8 mouse cellular contexts compared by ENCODE assay signal in the genomic region with DNA sequence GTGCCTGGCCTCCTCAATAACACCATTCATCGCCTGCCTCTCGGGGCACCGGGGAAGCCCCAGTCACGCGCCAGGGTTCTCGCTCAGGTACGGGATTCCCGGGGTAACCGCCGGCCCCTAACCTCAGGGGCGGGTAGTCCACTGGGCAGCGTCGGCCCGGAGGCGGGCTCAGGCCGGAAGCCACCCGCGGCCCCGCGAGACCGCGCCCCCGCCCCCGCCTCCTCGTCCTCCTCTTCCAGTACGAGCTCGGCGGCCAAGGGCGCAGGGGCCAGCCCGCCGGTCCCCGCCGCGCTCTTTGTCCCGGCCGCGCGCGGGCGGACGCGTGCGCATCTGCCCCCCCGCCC. TPM values are rescaled to one million over a fixed set of nuclear protein-coding genes. Genes with fewer than 3 reads are reported as not detected.
DNase-seq lines count a peak whose midpoint lies in the region; ATAC-seq lines count a peak whose summit lies in the region.

No protein-coding gene starts in this region.

- peak; percentile 92 for DNase-seq in T-cell, adult 2 months (ENCODE audit: low spot score)
- DNase-seq in cerebellum, postnatal 25 days = peak; percentile 83 to 90
- DNase-seq in gastrocnemius, adult 18-20 months (ENCODE audit: low spot score) = peak; percentile 64
- DNase-seq in left cerebral cortex, postnatal 10 days (ENCODE audit: extremely low spot score in 1 of 2, low spot score in 2 of 2) = peak; percentile 32 to 90
- peak; percentile 69 to 71 for DNase-seq in right cerebral cortex, postnatal 10 days (ENCODE audit: low spot score in 2 of 2)
- peak; percentile 77 for DNase-seq in urinary bladder, postnatal 25 days (ENCODE audit: low spot score)

- peaks cover 18% of the 10 kb centered on the region for H3K4me1 ChIP-seq in hindbrain, embryonic 16.5 days (ENCODE audit: control insufficient read depth, insufficient read depth, low read depth, low read length)

- intact Hi-C loops in left cerebral cortex, postnatal 10 days (cut with DNase I) = loop anchor here (2.0 kb wide), 1 partner anchor 820 kb away; no protein-coding TSS in a partner anchor

- no peaks in the 10 kb centered on the region for H3K36me3 ChIP-seq in hindbrain, embryonic 16.5 days (ENCODE audit: control insufficient read depth, insufficient read depth, low read length)

- H3K27me3 ChIP-seq in hindbrain, embryonic 16.5 days (replicated peaks; ENCODE audit: control insufficient read depth, insufficient read depth, low read length) = no peaks in the 10 kb centered on the region

- peak overlapping the region; percentile 82 for H3K4me3 ChIP-seq in hindbrain, embryonic 16.5 days (ENCODE audit: low read length)

- peak overlapping the region; percentile 87 for H3K4me2 ChIP-seq in hindbrain, embryonic 16.5 days (ENCODE audit: low read length)

- peak overlapping the region; percentile 97 for H3K27ac ChIP-seq in hindbrain, embryonic 16.5 days (ENCODE audit: low read depth, low read length)

- ATAC-seq in hindbrain, embryonic 16.5 days = peak; percentile 76
- ATAC-seq in megakaryocyte progenitor cell, adult 5-6 weeks (replicated peaks; ENCODE audit: poor library complexity) = peak; percentile 72

- peak overlapping the region; percentile 98 for H3K9ac ChIP-seq in hindbrain, embryonic 16.5 days (ENCODE audit: low read depth, low read length)

- no peaks in the 10 kb centered on the region for H3K9me3 ChIP-seq in hindbrain, embryonic 16.5 days (ENCODE audit: control insufficient read depth, low read length)

- 3% methylated on average over 25 of the region's 44 CpGs for WGBS in hindbrain, embryonic 16.5 days

RNA-seq across cellular contexts. Expression of a gene that starts 0.6 kb away (rescaled TPM):
- total RNA-seq in gastrocnemius, adult 18-20 months (2021) = 10 to 100 TPM; 26.4 to 27.3 TPM
- polyA plus RNA-seq in hindbrain, embryonic 16.5 days (2015; fragmentation: Nextera tagmentation; extraction: Ambion mirVana) = 247 and 257 TPM in 2 replicates
- total RNA-seq in left cerebral cortex, postnatal 10 days (2021) = 100 to 1,000 TPM; 167 to 185 TPM
- total RNA-seq in megakaryocyte progenitor cell, adult 5-6 weeks (2015) = 69.7 and 75.2 TPM in 2 replicates
- 33.9 and 36.8 TPM in 2 replicates for total RNA-seq in megakaryocyte progenitor cell, adult 5-6 weeks (2017)

Comparison
In these comparisons a context has a peak if more than half of its experiments do, and no peak if none do; other contexts are left out.
1. Peak in every context shown above with its lines: DNase-seq, ATAC-seq, H3K4me3 ChIP-seq and H3K27ac ChIP-seq.